Mouse (Mus musculus): ENCODE results near the gene Stpg1.
A peak's percentile ranks its signal among the peaks of the same experiment; 100 is the strongest.

Stpg1 gene

DNA sequence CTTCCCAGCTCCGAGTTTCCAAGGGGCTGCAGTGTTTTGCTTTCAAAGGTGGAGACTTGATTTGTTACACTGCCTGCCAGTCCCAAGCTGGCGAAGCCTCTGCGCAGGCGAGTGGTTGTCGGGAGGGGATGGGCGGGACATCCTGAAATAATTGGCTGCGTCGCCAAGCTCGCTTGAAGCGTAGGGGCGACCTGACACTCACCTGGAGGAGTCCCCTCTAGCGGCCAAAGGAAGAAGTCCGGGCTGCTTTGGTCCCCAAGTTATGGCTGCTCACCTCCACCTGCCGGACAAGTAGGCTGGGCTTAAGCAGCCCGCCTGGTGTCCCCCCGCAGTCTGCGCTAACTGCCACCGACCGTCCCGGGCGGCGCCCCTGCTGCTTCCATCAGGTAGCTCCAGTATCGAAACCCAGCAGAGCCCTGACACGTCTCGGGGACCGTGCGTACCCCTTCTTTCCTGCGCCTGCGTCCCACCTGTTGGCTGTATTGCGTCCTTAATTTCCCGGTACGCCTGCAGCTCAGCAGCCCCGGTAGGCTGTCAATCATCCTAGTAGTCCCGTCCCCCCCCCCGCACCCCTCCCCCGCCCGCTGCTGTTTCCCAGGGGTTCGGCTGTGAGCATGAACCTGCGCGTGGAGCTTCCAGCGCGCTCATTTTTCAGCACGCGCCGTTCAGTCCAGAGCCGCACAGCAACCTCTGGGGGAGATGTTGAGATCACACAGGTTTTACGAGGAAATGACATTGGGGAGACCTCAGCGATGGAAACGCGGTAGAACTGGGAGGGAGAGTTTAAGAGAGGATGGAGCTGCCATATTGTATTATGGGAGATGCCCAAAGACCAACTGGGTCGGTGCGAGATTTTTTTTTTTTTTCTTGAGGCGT, at the start of gene Stpg1, which contains the start of gene Nipal3:
Gene Stpg1, plus strand, starts transcription at position 270 of the 876 bp plus-strand sequence.
Gene Nipal3, minus strand, starts transcription at position 518 of the 876 bp plus-strand sequence.
- peak; percentile 85 to 88 for DNase-seq (ENCODE audit: low spot score in 2 of 2)

DNA sequence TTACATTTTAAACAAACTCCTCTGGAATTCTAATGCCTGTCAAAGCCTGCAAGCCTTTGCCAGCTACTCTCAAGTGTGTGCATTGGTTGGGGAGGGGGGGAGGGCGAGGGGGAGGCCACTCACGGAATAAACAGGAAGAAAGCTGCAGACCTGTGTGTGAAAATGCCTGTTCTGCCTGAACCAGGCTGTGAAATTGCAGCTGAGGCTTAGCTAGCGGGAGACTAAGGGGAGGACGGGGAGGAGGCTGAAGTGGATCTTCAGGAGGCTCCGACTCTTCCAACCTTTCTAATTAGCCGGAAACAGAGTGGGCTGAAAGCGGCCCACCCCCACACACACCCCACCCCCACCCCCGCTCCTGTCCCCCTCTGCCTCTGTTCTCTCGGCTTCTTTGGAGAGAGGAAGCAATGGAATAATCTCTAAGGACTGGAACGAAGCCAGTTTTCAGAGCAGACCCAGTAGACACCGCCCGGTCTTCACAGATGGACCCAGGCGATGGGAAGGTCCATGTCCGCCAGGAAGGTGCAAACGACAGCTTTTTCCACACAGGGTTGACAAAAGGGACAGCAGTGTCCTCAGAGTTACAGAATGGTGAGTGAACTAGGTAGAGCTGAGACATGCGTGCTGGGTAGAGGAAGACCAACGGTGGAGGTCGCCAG, 43.1 kb upstream of the Stpg1 start:
- DNase-seq (ENCODE audit: low spot score in 2 of 2) = no peak

DNA sequence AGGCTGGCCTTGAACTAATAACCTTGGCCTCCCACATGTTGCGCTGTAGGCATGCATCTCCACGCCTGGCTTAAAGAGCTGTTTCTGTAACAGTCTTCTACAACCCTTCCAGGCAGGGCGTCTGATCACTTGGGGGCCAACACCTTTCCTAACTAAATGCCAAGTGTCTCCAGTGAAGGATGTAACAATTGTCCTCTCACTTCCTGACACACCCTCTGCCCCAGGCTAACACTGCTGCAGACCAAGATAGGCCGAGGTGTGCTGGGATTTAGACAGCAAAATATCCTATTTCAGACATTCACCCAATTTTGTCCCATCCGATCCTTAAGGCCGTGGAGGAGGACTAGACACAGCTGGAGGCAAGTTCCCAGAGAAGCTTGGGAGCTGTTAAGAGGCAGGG, 41.4 kb upstream of the Stpg1 start:
- no peak for DNase-seq (ENCODE audit: low spot score in 2 of 2)

- DNase-seq (ENCODE audit: low spot score in 2 of 2) = no peak
These were observed 41.0 kb upstream of the Stpg1 start for GRCm38 (mm10) chr4:135453572-135453971.

DNA sequence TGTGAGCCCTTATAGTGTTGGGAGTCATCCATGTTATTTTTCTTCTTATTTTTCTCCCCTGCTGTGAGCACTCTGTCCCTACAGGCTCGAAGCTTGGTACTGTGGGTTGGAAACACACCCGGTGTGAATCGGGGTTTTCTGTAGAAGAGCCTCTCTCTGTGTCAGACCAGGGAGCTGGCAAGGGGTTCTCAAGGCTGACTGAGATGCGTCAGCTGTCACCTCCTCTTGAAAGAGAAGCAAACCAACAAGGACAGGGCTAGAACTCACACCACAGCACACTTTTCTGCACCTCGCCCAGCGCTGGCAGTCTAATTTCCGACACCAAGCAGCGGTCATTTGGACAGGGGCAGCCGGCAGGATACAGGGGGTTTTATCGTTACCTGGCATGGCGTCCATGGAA, 31.2 kb upstream of the Stpg1 start:
- DNase-seq (ENCODE audit: low spot score in 2 of 2) = no peak

GRCm38 (mm10) chr4:135477851-135478250, 16.7 kb upstream of the Stpg1 start:
- no peak for DNase-seq (ENCODE audit: low spot score in 2 of 2)

DNA sequence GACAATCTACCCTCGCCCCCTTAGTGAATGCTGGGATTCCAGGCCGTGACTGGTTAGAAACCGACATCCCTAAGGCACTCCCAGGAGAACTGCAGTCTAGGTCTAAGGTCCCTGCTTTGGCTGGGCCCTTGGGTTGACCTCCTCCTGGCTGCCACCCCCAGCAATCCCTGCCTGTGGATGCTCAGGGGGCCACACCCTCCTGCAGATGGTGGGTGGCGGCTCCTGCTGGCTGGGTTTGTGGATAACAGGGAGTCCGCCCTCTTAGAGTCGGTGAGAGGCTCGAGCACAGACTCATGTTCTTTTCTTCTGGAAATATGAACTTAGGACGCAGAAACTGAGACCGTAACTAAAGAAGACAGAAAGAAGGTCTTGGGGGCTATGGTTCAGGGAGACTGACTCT, 14.2 kb upstream of the Stpg1 start:
- DNase-seq (ENCODE audit: low spot score in 2 of 2) = no peak

- DNase-seq (ENCODE audit: low spot score in 2 of 2) = no peak
These were observed 9.5 kb upstream of the Stpg1 start for GRCm38 (mm10) chr4:135485086-135485485.

DNA sequence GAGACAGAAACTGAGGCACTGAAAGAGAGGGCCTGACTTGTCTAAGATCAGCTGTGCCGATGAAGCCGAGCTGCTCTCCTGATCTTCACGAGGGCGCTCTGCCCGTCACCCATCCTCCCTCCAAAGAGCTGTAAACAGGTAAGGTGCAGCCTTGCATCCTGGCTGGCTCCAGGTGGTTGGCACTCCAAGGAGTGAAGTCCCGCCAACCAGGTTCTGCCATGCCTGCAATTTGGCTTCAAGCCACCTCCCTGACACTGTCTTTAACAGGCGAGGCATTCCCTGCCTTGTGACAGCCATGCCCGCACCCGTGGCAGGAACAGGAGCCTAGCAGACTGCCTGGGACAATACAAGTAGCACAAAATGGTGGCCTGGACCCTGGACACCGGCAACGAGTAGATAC, 8.2 kb upstream of the Stpg1 start:
- no peak for DNase-seq (ENCODE audit: low spot score in 2 of 2)

DNA sequence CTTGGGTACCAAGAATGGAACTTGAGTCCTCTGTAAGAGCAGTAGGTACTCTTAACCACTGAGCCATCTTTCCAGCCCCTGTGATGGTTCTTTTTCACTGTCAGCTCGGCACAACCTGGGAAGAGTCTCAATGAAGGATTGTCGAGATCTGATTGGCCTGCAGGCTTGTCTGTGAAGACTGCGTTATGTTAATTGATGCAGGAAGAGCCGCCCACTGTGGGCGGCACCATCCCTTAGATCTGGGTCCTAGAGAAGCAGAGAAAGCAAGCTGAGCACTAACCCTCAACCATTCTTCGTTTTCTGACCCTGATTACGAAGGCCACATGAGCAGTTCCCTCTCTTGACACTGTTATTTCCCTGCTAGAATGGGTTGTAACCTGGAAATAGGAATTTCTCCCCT, 5.3 kb upstream of the Stpg1 start:
- DNase-seq (ENCODE audit: low spot score in 2 of 2) = no peak

DNA sequence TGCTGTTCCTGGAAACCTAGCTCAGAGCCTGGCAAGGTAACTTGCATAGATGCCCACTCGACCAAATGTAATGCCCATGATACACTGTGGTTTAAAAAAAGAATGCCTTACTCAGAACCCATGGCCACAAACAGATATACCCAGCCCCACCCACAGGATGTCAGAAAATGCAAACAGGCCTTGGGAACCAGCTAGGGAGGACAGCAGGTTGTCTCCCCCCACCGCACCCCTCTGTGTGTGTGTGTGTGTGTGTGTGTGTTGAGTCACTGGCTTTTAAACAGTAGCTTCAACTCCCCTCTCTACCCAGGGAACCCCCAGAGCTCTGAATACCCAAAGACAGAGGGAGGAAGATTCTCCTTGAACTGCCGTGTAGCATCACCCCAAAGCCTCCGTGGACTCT, 1.3 kb upstream of the Stpg1 start:
- no peak for DNase-seq (ENCODE audit: low spot score in 2 of 2)

DNA sequence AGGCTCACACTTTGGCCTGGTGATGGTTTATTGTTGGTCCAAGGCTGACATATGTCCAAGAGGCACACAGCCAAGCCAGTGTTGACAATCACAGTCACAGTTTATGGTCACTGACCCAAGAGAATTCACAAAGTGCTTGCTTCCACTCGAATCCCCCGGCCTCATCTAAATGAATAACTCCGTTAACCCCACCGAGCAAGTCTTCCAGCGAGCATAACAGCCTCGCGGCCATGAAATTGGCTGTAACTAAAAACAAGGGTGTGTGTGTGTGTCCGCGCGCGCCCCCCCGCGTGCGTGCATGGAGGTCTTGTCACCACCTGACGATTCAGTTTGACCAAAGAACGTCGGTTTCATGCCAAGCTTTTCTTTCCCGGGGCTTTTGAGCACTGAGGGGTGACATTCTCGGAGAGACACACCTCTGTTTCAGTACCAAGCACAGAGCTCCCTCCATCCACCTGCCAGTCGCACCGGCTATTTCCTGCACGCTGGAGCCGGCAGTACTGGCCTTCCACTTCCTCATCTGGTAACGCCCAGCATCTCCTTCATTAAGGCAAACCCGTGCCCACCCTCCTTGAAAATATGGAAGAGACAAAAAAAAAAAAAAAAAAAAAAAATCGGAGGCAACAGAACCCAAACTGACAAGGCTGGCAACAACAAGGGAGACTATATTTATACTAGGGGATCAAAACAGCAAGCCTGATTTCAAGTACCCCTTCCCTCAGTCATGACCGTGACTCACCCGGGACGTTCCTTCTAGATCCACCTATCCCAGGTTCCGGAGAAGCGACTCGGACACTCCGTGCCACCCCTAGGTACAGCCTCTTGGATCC, 684 bp upstream of the Stpg1 start:
- DNase-seq (ENCODE audit: low spot score in 2 of 2) = no peak

DNA sequence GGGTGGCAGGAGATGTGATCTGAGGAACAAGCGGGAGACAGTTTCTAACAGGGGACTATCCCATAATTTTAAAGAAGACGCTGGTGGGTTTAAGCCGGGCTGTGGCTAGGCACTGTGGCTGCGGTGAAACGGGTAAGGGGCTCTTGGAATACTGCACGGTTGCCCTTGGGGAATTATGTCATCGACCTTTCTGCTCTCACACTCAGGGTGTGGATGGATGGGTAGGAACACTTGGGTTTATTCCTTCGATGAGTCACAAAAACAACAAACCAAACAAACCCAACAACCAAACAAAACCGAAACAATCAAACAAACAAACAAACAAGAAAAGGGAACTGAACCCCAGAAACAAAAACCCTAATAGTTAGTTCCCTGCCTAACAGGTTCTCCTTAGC, 804 bp downstream of the Stpg1 start:
- no peak for DNase-seq (ENCODE audit: low spot score in 2 of 2)

- DNase-seq (ENCODE audit: low spot score in 2 of 2) = no peak
These were observed 1.2 kb downstream of the Stpg1 start for GRCm38 (mm10) chr4:135495810-135496209.

GRCm38 (mm10) chr4:135498136-135498535, 3.5 kb downstream of the Stpg1 start:
- no peak for DNase-seq (ENCODE audit: low spot score in 2 of 2)

GRCm38 (mm10) chr4:135499831-135500230, 5.2 kb downstream of the Stpg1 start:
- no peak for DNase-seq (ENCODE audit: low spot score in 2 of 2)

- DNase-seq (ENCODE audit: low spot score in 2 of 2) = no peak
These were observed 7.0 kb downstream of the Stpg1 start for GRCm38 (mm10) chr4:135501587-135501986.

DNA sequence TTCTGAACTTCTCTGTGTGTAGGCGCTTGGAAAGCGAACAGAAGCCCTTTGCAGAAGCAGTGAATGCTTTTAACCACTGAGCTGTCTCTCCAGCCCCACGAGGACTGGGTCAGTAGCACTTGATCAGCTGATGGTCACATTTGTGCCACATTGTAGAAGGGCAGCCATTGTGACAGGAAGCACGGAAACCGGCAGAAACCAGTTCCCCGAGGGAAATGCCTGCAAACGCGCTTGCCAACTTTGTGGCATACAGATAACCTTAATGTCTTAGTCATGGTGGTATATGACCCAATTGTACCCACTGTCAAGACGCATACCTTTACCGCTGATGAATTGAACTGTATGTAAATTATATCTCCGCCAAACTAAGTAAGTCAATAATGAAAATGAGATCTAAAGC, 11.2 kb downstream of the Stpg1 start:
- DNase-seq (ENCODE audit: low spot score in 2 of 2) = no peak

DNA sequence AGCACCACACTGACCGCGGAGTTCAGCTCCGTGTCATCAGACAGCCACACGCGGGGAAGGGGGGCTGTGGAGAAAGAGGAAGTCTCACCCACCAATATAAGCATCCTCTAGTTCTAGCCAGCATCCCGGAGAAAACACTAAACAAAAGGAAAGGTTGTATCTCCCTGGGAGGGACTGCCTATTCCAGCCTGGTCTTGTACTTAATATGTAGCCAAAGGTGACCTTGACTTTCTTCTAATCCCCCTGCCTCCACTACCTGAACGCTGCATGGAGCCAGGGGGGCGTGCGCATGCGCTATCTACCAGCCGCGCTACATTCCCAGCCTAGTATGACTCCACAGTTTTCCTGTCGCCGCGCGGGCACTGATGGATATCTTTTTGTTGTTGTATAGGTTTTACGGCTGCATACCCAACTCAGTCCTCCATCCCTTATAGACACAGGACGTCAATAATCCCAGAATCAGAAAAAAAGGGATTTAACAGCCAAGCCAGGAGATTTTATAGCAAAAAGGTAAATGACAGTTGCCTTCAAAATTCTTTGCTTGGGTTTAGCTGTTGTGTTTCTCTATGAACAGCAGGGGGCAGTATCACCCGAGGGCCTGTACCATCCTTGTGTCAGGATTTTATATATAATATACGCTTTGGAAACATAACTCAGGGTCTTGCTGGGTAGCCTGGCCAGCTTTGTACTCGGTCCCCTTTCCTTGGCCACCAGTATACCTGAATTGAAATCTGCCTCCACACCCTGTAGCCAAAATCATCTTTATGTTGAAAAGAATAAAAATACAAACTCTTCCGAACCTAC, 13.2 kb downstream of the Stpg1 start:
- no peak for DNase-seq (ENCODE audit: low spot score in 2 of 2)

GRCm38 (mm10) chr4:135508419-135509039, 13.9 kb downstream of the Stpg1 start:
- no peak for DNase-seq (ENCODE audit: low spot score in 2 of 2)

DNA sequence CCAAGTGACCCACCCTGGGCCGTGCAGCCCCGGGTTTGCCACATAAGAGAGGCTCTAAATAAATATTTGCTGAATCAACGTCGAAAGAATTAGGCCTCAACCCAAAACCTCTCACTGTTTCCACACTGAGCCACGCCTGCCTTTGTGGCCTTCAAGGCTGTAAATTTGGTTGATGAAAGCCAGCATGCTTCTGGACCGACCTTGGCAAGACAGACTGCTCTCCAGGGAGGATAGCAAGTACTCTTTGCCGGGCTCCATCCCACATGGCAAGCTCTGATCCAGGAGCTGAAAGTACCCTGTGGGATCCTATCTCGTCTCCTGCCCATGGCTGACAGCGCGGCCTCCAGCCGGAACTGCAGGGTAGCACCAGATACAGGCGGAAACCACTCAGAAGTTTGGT, 14.9 kb downstream of the Stpg1 start:
- no peak for DNase-seq (ENCODE audit: low spot score in 2 of 2)
